Mouse (Mus musculus) adrenal gland, adult 8-10 months (tissue): ENCODE measurements around the gene Prr19. TPM values are rescaled to one million over a fixed set of nuclear protein-coding genes. Genes with fewer than 3 reads are reported as not detected.
A peak's percentile ranks its signal among the peaks of the same experiment; 100 is the strongest.

Experiments used
- DNase-seq: peaks from one replicate; pipeline ENCODE4 v3.0.0; 2022
- total RNA-seq, 4 experiments: library from RNA; stranded (reverse); gene quantifications; 2 replicates each; pipeline ENCODE4 v1.2.4; 2022

The Prr19 gene
- total RNA-seq, 4 experiments from 2014 or later, result not detected

DNA sequence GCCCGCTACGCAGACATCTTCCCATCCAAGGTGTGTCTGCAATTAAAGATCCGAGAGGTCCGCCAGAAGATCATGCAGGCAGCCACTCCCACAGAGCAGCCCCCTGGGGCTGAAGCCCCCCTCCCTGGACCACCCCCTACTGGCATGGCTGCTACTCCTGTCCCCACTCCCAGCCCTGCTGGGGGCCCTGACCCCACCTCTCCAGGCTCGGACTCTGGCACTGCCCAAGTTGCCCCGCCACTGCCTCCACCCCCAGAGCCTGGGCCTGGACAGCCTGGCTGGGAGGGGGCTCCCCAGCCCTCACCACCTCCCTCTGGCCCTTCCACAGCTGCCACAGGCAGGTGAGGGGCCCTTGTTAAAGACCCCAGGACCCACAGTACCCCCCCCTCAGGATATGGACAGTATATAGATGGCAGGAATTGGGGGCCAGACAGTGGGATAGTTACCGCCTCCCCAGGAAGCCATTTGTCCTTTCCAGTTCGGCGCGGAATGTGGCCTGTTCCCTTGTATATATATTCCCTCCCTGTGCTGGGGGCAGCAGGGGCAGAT, 7.9 kb upstream of the Prr19 start:
- DNase-seq, result no peak

DNA sequence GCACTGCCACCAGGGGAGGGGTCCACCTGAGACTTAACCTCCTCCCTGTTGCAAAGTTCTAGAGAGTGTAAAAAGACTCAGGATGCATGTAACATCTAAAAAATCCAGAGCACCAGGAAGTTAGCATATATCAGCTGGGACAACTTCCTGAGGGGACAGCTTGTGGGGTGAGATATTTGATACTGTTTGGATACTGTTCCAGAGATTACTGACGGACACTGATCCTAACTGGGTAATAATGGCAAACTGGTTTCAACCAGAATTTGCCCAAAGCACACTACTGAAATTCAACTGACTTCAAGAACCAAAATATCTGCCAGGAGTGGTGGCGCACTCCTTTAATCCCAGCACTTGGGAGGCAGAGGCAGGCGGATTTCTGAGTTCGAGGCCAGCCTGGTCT, 6.7 kb upstream of the Prr19 start:
- DNase-seq, result no peak

GRCm38 (mm10) chr7:25294960-25295722, 6.1 kb upstream of the Prr19 start:
- no peak for DNase-seq

- DNase-seq, result no peak
These were observed 4.2 kb upstream of the Prr19 start for GRCm38 (mm10) chr7:25296945-25297453.

DNA sequence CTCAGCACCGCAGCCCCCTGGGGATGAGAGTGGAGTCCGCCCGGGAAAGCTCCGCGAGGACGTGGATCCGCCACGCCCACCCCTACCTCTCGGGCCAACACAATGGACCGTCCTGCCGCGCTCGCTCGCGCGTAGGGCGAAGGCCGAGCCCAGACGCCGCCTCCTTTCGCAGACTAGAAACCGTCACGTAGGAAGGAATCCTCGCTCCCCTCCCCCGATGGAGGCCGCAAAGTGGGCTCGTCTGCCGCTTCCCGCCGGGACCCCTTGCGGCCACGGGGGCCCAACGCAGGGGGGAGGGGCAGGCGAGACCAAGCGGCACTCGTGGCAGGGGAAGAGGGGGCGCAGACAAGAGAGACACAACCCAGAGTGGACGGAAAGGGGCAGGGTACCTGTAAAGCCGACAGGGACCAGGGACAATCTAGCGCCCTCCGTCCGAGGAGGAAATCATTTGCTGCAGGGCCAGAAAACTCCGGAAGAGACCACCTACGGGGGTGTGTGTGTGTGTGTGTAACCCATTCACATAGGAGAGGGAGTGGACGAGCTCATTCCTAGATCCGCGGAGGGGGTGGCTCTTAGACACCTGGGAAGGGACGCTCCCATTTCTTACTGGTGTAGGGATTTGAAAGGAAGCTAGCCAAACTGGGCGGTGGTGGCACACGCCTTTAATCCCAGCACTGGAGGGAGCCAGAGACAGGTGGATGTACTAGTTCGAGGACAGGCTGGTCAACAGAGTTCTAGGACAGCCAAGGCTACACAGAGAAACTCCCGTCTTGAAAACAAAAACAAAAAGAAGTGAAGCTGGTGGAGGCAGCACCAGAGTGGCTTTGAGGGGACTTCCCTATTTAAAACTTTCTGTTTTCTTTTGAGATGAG, 3.5 kb upstream of the Prr19 start, which contains the start of gene Pafah1b3:
Pafah1b3 (minus strand) TSS at position 533 of the 872 bp plus-strand sequence.
- DNase-seq, result peak; percentile 73

GRCm38 (mm10) chr7:25303003-25303684, 1.9 kb downstream of the Prr19 start:
- no peak for DNase-seq

GRCm38 (mm10) chr7:25303685-25304006, 2.4 kb downstream of the Prr19 start:
- DNase-seq, result no peak

GRCm38 (mm10) chr7:25305481-25305880, 4.3 kb downstream of the Prr19 start:
- no peak for DNase-seq

GRCm38 (mm10) chr7:25305956-25306613, 4.9 kb downstream of the Prr19 start, which contains the start of gene Tmem145:
Tmem145 (plus strand) TSS chr7:25306106.
- DNase-seq, result no peak

DNA sequence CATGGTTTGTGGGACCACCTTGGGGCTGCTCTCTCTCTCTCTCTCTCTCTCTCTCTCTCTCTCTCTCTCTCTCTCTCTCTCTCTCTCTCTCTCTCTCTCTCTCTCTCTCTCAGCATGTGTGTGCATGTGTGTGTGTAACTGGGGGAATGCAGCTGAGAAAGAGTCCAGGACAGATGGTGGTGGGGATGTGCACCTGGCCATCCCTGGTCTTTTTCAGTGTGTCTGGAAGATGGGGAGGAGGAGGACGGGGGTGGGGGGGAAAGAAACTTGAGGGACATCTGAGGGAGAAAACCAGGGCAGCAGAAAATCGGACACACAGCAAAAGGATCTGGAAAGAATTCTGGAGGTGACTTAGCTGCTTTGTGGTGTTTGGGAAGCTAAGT, 5.4 kb downstream of the Prr19 start:
- no peak for DNase-seq

DNA sequence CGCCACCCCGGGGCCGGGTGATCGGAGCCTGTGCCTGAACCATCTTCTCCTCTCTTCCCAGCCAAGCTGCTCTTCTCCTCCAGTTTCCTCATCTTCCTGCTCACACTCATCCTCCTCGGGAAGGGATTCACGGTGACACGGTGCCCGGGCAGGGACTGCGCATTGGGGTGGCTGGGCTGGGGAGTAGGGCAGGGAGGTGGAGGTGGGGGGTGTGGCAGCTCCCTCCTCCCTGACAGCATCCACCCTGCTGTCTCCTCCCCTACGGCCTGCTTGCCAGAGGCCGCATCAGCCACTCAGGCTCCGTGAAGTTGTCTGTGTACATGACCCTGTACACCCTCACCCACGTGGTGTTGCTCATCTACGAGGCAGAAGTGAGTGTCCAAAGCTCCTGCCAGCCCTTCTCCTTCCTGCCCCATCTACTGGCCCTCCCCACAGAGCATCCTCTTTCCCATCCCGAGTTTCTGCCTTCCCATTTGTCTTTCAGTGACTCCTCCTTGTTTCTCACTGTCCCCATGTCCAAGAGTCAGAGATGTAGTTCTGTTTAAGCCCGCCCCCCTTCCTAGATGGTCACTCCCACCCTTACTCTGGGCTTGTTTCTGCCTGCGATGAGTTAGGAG, 7.6 kb downstream of the Prr19 start:
- no peak for DNase-seq

- DNase-seq, result no peak
These were observed 8.2 kb downstream of the Prr19 start for GRCm38 (mm10) chr7:25309425-25309824.

DNA sequence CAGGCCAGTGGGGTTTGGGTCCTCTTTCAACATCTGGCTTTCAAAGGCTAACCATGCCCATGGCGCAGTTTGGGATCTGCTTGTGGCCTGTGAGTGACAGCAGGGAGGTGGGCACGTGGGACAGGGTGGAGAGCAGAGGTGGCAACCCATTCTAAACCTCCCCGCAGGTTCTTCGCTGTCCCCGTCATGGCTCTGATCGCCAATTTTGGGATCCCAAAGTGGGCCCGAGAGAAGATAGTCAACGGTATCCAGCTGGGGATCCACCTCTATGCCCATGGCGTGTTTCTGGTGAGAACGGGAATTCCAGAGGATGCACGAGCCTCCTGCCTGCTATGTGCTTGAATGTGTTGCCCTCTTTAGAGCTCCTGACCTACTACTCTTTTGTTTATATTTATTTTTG, 10.0 kb downstream of the Prr19 start:
- no peak for DNase-seq

- DNase-seq, result no peak
These were observed 12.1 kb downstream of the Prr19 start for GRCm38 (mm10) chr7:25313325-25313724.

DNA sequence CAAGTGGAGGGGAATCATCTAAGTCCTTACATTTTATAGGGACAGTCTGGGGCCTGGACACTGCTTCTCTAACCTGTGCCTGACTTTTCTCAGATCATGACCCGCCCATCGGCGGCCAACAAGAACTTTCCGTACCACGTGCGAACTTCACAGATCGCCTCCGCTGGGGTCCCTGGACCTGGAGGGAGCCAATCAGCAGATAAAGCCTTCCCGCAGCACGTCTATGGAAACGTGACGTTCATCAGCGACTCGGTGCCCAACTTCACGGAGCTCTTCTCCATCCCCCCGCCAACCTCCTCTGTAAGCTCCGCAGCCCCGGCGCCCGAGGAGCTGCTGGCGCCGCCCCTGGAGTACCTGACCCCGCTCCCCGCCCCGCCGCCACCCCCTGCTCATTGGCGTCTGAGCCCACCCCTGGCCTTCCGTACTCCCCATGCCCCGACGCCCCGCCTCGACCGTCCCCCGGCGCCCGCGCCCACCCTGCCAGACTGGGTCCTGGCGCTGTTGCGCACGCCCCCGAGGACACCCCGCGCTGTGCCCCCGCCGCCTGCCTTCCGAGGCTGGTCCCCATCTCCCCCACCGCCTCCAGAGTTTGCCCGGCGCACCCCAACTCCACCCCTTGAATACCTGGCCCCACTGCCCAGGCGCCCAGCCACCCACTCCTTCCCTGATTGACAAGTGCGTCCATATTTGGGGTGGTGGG, 13.5 kb downstream of the Prr19 start:
- no peak for DNase-seq

DNA sequence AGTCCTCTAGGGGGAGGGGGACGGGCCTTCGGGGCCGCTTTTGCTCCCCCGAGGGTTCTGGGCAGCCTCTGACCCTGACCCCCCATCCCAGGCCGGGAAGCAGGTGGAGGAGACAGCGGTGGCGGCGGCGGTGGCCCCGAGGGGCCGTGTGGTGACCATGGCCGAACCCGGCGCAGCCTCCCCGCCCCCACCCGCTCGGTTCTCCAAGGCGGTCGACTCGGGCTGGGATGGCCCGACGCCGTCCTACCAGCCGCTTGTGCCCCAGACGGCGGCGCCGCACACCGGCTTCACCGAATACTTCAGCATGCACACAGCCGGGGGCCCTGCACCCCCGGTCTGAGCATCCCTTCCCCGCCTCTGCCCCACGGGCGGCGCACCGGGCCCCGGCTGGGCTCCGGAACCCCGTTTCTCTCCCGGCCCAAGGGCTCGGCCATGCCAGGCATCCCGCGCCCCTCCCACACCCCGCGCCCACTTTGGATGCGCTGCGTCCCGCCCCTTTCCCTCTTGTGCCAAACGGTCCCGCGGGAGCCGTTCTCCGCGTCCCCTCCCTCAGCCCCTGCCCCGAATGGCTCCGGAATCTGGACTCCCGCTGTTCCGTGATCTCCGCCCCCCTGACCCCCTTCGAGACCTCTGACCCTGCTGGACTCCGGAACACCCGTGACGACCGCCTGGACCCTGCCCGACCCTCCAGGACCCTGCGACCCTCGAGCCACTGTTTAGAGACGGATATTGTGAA, 14.3 kb downstream of the Prr19 start:
- DNase-seq, result no peak

GRCm38 (mm10) chr7:25316532-25317445, 15.6 kb downstream of the Prr19 start, which contains the start of gene Megf8:
Megf8 (plus strand) TSS chr7:25317164.
- DNase-seq, result peak; percentile 96

GRCm38 (mm10) chr7:25317446-25317999, 16.3 kb downstream of the Prr19 start:
- DNase-seq, result no peak

DNA sequence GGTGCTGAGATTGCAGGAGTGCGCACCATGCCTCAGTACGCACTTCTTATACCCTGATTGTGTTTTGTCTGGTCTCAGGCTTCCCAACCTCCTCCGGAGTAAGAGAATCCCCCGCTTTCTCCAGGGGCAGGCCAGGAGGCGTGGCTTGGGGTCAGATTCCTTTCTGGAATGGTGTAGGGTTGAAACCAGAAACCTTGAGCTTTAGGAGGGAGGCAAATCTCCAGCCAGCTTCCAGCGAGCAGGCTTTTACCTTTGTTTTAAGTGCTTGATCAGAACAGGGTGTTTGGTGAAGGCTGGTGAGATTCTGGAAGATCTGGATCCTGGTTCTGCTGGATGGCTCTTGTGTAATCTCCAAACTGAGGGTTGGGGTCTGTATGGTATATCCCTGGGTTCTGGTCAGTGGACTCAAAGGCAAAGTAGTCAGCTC, 20.9 kb downstream of the Prr19 start:
- no peak for DNase-seq
